Mouse (Mus musculus) forebrain, embryonic 14.5 days (tissue): ENCODE measurements around the gene Hoxa10. TPM values are rescaled to one million over a fixed set of nuclear protein-coding genes. Genes with fewer than 3 reads are reported as not detected.

Experiments used
- ATAC-seq: fragments of 200-750 bp; cut with Nextera tagmentation; 2 replicates; pipeline ENCODE4 v1.8.0; 2017; ENCODE audit warnings: mild to moderate bottlenecking, moderate library complexity
- DNase-seq: peaks from one replicate; pipeline ENCODE4 v3.0.0-alpha.2; 2015; ENCODE audit warnings: low spot score
- H3K27ac ChIP-seq: fragments of 300-500 bp; sonication (generic); 2 replicates; pipeline ENCODE4 v1.5.1; 2014; ENCODE audit warnings: low read depth, mild to moderate bottlenecking, control low read depth, low read length, moderate library complexity
- H3K27me3 ChIP-seq: fragments of 300-500 bp; sonication (generic); replicated peaks from 2 replicates; pipeline ENCODE4 v1.6.1; 2014; ENCODE audit warnings: low read length, control low read depth, mixed read lengths; ENCODE audit not compliant: control insufficient read depth, insufficient read depth
- H3K36me3 ChIP-seq: fragments of 300-500 bp; sonication (generic); 2 replicates; pipeline ENCODE4 v1.6.1; 2014; ENCODE audit warnings: low read length, control low read depth; ENCODE audit not compliant: control insufficient read depth, insufficient read depth
- H3K4me1 ChIP-seq: fragments of 300-500 bp; sonication (generic); 2 replicates; pipeline ENCODE4 v1.6.1; 2014; ENCODE audit warnings: antibody characterized with exemption, low read length, control low read depth; ENCODE audit not compliant: control insufficient read depth, insufficient read depth
- H3K4me2 ChIP-seq: fragments of 300-500 bp; sonication (generic); 2 replicates; pipeline ENCODE4 v1.6.1; 2014; ENCODE audit warnings: mild to moderate bottlenecking, control low read depth, low read length
- H3K4me3 ChIP-seq: fragments of 300-500 bp; sonication (generic); 2 replicates; pipeline ENCODE4 v1.5.1; 2014; ENCODE audit warnings: low read depth, low read length, control low read depth
- H3K9ac ChIP-seq: fragments of 300-500 bp; sonication (generic); 2 replicates; pipeline ENCODE4 v1.6.1; 2014; ENCODE audit warnings: mild to moderate bottlenecking, low read length, control low read depth, moderate library complexity
- H3K9me3 ChIP-seq: fragments of 300-500 bp; sonication (generic); replicated peaks from 2 replicates; pipeline ENCODE4 v1.6.1; 2016; ENCODE audit warnings: low read length, control low read depth, mixed read lengths; ENCODE audit not compliant: control insufficient read depth
- WGBS: fragments of 180-500 bp; shearing (Covaris S2); extraction: QIAGEN DNeasy Blood & Tissue Kit; methylation state at CpG from one replicate; pipeline ENCODE4 v1.1.7; 2014; 5-methylcytosine and 5-hydroxymethylcytosine counted together
- polyA plus RNA-seq: library from polyadenylated mRNA; unstranded; fragments of >200 nt; fragmentation: Nextera tagmentation; extraction: Ambion mirVana; gene quantifications from 2 replicates; pipeline ENCODE4 v1.2.1, GENCODE M21; 2014

The Hoxa10 gene
- polyA plus RNA-seq, 1 experiment from 2014 or later = not detected

- H3K4me1 ChIP-seq = no peaks in the 10 kb centered on the region
- ATAC-seq (no peak), DNase-seq (no peak)
- H3K27me3 ChIP-seq = peaks cover 98% of the 10 kb centered on the region
- no peak overlapping the region for H3K27ac ChIP-seq
- WGBS = 4% methylated on average over 14 of the region's 14 CpGs
- no peak overlapping the region for H3K9ac ChIP-seq
- no peak overlapping the region for H3K4me2 ChIP-seq
- no peaks in the 10 kb centered on the region for H3K9me3 ChIP-seq
- H3K4me3 ChIP-seq = no peak overlapping the region
- H3K36me3 ChIP-seq = no peaks in the 10 kb centered on the region
Measured at GRCm38 (mm10) chr6:52205221-52205620, 35.4 kb downstream of the Hoxa10 start.

GRCm38 (mm10) chr6:52204050-52204752 is 36.5 kb downstream of the Hoxa10 start, which contains the start of gene Hoxa5:
Hoxa5 (minus strand) TSS chr6:52204587.
- DNase-seq = no peak
- H3K9ac ChIP-seq = no peak within 1 kb of the TSS
- H3K4me3 ChIP-seq = 0 out of 2 replicates have a peak within 1 kb of the TSS, but pooled peaks have one; percentile 2

GRCm38 (mm10) chr6:52203371-52204049 is 37.1 kb downstream of the Hoxa10 start:
- WGBS = under 1% methylated on average over 40 of the region's 46 CpGs
- Histone ChIP-seq H3K9ac (no peak overlapping the region), H3K4me2 (0 out of 2 replicates have a peak overlapping the region, but pooled peaks have one; percentile 20), H3K4me1 (no peaks in the 10 kb centered on the region), H3K9me3 (no peaks in the 10 kb centered on the region), H3K36me3 (no peaks in the 10 kb centered on the region), H3K4me3 (no peak overlapping the region), H3K27me3 (peaks cover 99% of the 10 kb centered on the region), H3K27ac (no peak overlapping the region)
- ATAC-seq = no peak
- no peak for DNase-seq

More at GRCm38 (mm10) chr6:52204050-52204752, 36.5 kb downstream of the Hoxa10 start, which contains the start of gene Hoxa5:
- ATAC-seq = no peak
- Histone ChIP-seq H3K4me1 (no peaks in the 10 kb centered on the region), H3K36me3 (no peaks in the 10 kb centered on the region), H3K27me3 (peaks cover 99% of the 10 kb centered on the region), H3K9me3 (no peaks in the 10 kb centered on the region), H3K4me2 (peak within 1 kb of the TSS; percentile 20; the same call in 1 of the 2 replicates), H3K27ac (no peak within 1 kb of the TSS)
- under 1% methylated on average over 63 of the region's 65 CpGs for WGBS

GRCm38 (mm10) chr6:52203121-52203370 is 37.6 kb downstream of the Hoxa10 start:
- Histone ChIP-seq H3K36me3 (no peaks in the 10 kb centered on the region), H3K9me3 (no peaks in the 10 kb centered on the region), H3K9ac (no peak overlapping the region), H3K4me2 (no peak overlapping the region), H3K4me3 (no peak overlapping the region), H3K27me3 (peaks cover 99% of the 10 kb centered on the region), H3K4me1 (no peaks in the 10 kb centered on the region), H3K27ac (no peak overlapping the region)
- DNase-seq (no peak), ATAC-seq (no peak)
- WGBS = under 1% methylated on average over 10 of the region's 10 CpGs

GRCm38 (mm10) chr6:52202362-52203120 is 38.1 kb downstream of the Hoxa10 start:
- no peaks in the 10 kb centered on the region for H3K36me3 ChIP-seq
- WGBS = 2% methylated on average over 22 of the region's 22 CpGs
- no peak for ATAC-seq
- no peak for DNase-seq
- H3K27ac ChIP-seq = no peak overlapping the region
- H3K9ac ChIP-seq = no peak overlapping the region
- H3K4me3 ChIP-seq = no peak overlapping the region
- H3K9me3 ChIP-seq = no peaks in the 10 kb centered on the region
- peaks cover 99% of the 10 kb centered on the region for H3K27me3 ChIP-seq
- H3K4me1 ChIP-seq = no peaks in the 10 kb centered on the region
- no peak overlapping the region for H3K4me2 ChIP-seq

- Histone ChIP-seq H3K27ac (no peak overlapping the region), H3K4me3 (no peak overlapping the region), H3K4me2 (no peak overlapping the region), H3K4me1 (no peaks in the 10 kb centered on the region), H3K9ac (no peak overlapping the region), H3K36me3 (no peaks in the 10 kb centered on the region), H3K27me3 (peaks cover 99% of the 10 kb centered on the region), H3K9me3 (no peaks in the 10 kb centered on the region)
- no peak for DNase-seq
- no peak for ATAC-seq
- 14% methylated on average over 1 of the region's 1 CpGs for WGBS
Measured at GRCm38 (mm10) chr6:52201269-52201668, 39.4 kb downstream of the Hoxa10 start.

- no peak overlapping the region for H3K27ac ChIP-seq
- H3K4me2 ChIP-seq = no peak overlapping the region
- ATAC-seq (no peak), DNase-seq (no peak)
- WGBS = 5% methylated on average over 10 of the region's 10 CpGs
- H3K4me3 ChIP-seq = no peak overlapping the region
- H3K4me1 ChIP-seq = no peaks in the 10 kb centered on the region
- no peaks in the 10 kb centered on the region for H3K36me3 ChIP-seq
- H3K9me3 ChIP-seq = no peaks in the 10 kb centered on the region
- peaks cover 99% of the 10 kb centered on the region for H3K27me3 ChIP-seq
- H3K9ac ChIP-seq = no peak overlapping the region
Measured at GRCm38 (mm10) chr6:52200751-52201250, 39.9 kb downstream of the Hoxa10 start.

- DNase-seq = no peak
- Histone ChIP-seq H3K4me2 (no peak overlapping the region), H3K27ac (no peak overlapping the region), H3K9me3 (no peaks in the 10 kb centered on the region), H3K4me3 (no peak overlapping the region), H3K9ac (no peak overlapping the region), H3K36me3 (no peaks in the 10 kb centered on the region), H3K4me1 (no peaks in the 10 kb centered on the region), H3K27me3 (peaks cover 99% of the 10 kb centered on the region)
- no peak for ATAC-seq
- WGBS = 1% methylated on average over 30 of the region's 30 CpGs
Measured at GRCm38 (mm10) chr6:52200073-52200750, 40.4 kb downstream of the Hoxa10 start.
